Mouse (Mus musculus): ENCODE results near the gene Atp2c2. TPM values are rescaled to one million over a fixed set of nuclear protein-coding genes. Genes with fewer than 3 reads are reported as not detected.
A peak's percentile ranks its signal among the peaks of the same experiment; 100 is the strongest.

Gene Atp2c2
- polyA plus RNA-seq, 1 experiment, result not detected

GRCm38 (mm10) chr8:119737093-119737900 lies 37.5 kb downstream of the Atp2c2 start:
- H3K4me3 ChIP-seq (replicated peaks), result no peak overlapping the region
- peaks cover 49% of the 10 kb centered on the region for H3K27me3 ChIP-seq (replicated peaks)
- H3K9me3 ChIP-seq, result no peaks in the 10 kb centered on the region
- H3K4me1 ChIP-seq, result peaks cover 18% of the 10 kb centered on the region
- H3K36me3 ChIP-seq (replicated peaks; ENCODE audit: low read length), result no peaks in the 10 kb centered on the region
- TF ChIP-seq FLI1 (IDR thresholded peaks at IDR 0.05; ENCODE audit: low read length), result no peak
- TF ChIP-seq GATA1 (IDR thresholded peaks at IDR 0.05; ENCODE audit: borderline replicate concordance, low read length), result no peak

- Histone ChIP-seq H3K4me3 (replicated peaks) (no peak overlapping the region), H3K27me3 (replicated peaks) (peaks cover 43% of the 10 kb centered on the region), H3K4me1 (peaks cover 18% of the 10 kb centered on the region), H3K9me3 (no peaks in the 10 kb centered on the region), H3K36me3 (replicated peaks; ENCODE audit: low read length) (no peaks in the 10 kb centered on the region)
- TF ChIP-seq FLI1 (IDR thresholded peaks at IDR 0.05; ENCODE audit: low read length) (no peak), GATA1 (IDR thresholded peaks at IDR 0.05; ENCODE audit: borderline replicate concordance, low read length) (no peak)
These were observed 38.5 kb downstream of the Atp2c2 start for GRCm38 (mm10) chr8:119738129-119738907.

- Histone ChIP-seq H3K4me3 (replicated peaks) (no peak overlapping the region), H3K36me3 (replicated peaks; ENCODE audit: low read length) (no peaks in the 10 kb centered on the region), H3K9me3 (no peaks in the 10 kb centered on the region), H3K27me3 (replicated peaks) (peaks cover 48% of the 10 kb centered on the region), H3K4me1 (peaks cover 31% of the 10 kb centered on the region)
- no peak for TF ChIP-seq FLI1 (IDR thresholded peaks at IDR 0.05; ENCODE audit: low read length)
- no peak for TF ChIP-seq GATA1 (IDR thresholded peaks at IDR 0.05; ENCODE audit: borderline replicate concordance, low read length)
These were observed 40.8 kb downstream of the Atp2c2 start for GRCm38 (mm10) chr8:119740634-119741033.

GRCm38 (mm10) chr8:119742409-119742808 lies 42.6 kb downstream of the Atp2c2 start:
- Histone ChIP-seq H3K4me3 (replicated peaks) (no peak overlapping the region), H3K9me3 (no peaks in the 10 kb centered on the region), H3K36me3 (replicated peaks; ENCODE audit: low read length) (no peaks in the 10 kb centered on the region), H3K27me3 (replicated peaks) (peaks cover 59% of the 10 kb centered on the region), H3K4me1 (peaks cover 31% of the 10 kb centered on the region)
- TF ChIP-seq GATA1 (IDR thresholded peaks at IDR 0.05; ENCODE audit: borderline replicate concordance, low read length), result no peak
- TF ChIP-seq FLI1 (IDR thresholded peaks at IDR 0.05; ENCODE audit: low read length), result no peak

GRCm38 (mm10) chr8:119743291-119744026 lies 43.6 kb downstream of the Atp2c2 start:
- TF ChIP-seq FLI1 (IDR thresholded peaks at IDR 0.05; ENCODE audit: low read length) (no peak), GATA1 (IDR thresholded peaks at IDR 0.05; ENCODE audit: borderline replicate concordance, low read length) (no peak)

GRCm38 (mm10) chr8:119744604-119745003 lies 44.8 kb downstream of the Atp2c2 start:
- H3K36me3 ChIP-seq (replicated peaks; ENCODE audit: low read length), result no peaks in the 10 kb centered on the region
- peaks cover 21% of the 10 kb centered on the region for H3K4me1 ChIP-seq
- no peak overlapping the region for H3K4me3 ChIP-seq (replicated peaks)
- no peaks in the 10 kb centered on the region for H3K9me3 ChIP-seq
- no peak for TF ChIP-seq GATA1 (IDR thresholded peaks at IDR 0.05; ENCODE audit: borderline replicate concordance, low read length)
- no peak for TF ChIP-seq FLI1 (IDR thresholded peaks at IDR 0.05; ENCODE audit: low read length)
- H3K27me3 ChIP-seq (replicated peaks), result peaks cover 65% of the 10 kb centered on the region

More at GRCm38 (mm10) chr8:119743291-119744026, 43.6 kb downstream of the Atp2c2 start:
- no peak overlapping the region for H3K4me3 ChIP-seq (replicated peaks)
- peaks cover 64% of the 10 kb centered on the region for H3K27me3 ChIP-seq (replicated peaks)
- no peaks in the 10 kb centered on the region for H3K9me3 ChIP-seq
- H3K36me3 ChIP-seq (replicated peaks; ENCODE audit: low read length), result no peaks in the 10 kb centered on the region
- H3K4me1 ChIP-seq, result peaks cover 25% of the 10 kb centered on the region

- H3K4me3 ChIP-seq (replicated peaks), result peak overlapping the region; percentile 88
- peaks cover 90% of the 10 kb centered on the region for H3K27me3 ChIP-seq (replicated peaks)
- peaks cover 15% of the 10 kb centered on the region for H3K4me1 ChIP-seq
- TF ChIP-seq GATA1 (IDR thresholded peaks at IDR 0.05; ENCODE audit: borderline replicate concordance, low read length) (no peak), FLI1 (IDR thresholded peaks at IDR 0.05; ENCODE audit: low read length) (no peak)
- H3K36me3 ChIP-seq (replicated peaks; ENCODE audit: low read length), result peaks cover 6% of the 10 kb centered on the region
- no peaks in the 10 kb centered on the region for H3K9me3 ChIP-seq
These were observed 55.7 kb downstream of the Atp2c2 start for GRCm38 (mm10) chr8:119755238-119756146.

- peak overlapping the region; percentile 88 for H3K4me3 ChIP-seq (replicated peaks)
- peaks cover 89% of the 10 kb centered on the region for H3K27me3 ChIP-seq (replicated peaks)
These were observed 56.3 kb downstream of the Atp2c2 start for GRCm38 (mm10) chr8:119756147-119756461.

GRCm38 (mm10) chr8:119756538-119756937 lies 56.7 kb downstream of the Atp2c2 start:
- H3K9me3 ChIP-seq, result no peaks in the 10 kb centered on the region
- H3K4me1 ChIP-seq, result peaks cover 15% of the 10 kb centered on the region
- TF ChIP-seq GATA1 (IDR thresholded peaks at IDR 0.05; ENCODE audit: borderline replicate concordance, low read length), result no peak
- no peak for TF ChIP-seq FLI1 (IDR thresholded peaks at IDR 0.05; ENCODE audit: low read length)
- peaks cover 17% of the 10 kb centered on the region for H3K36me3 ChIP-seq (replicated peaks; ENCODE audit: low read length)
- peaks cover 90% of the 10 kb centered on the region for H3K27me3 ChIP-seq (replicated peaks)
- H3K4me3 ChIP-seq (replicated peaks), result no peak overlapping the region

More at GRCm38 (mm10) chr8:119756147-119756461, 56.3 kb downstream of the Atp2c2 start:
- H3K9me3 ChIP-seq, result no peaks in the 10 kb centered on the region
- H3K4me1 ChIP-seq, result peaks cover 15% of the 10 kb centered on the region
- H3K36me3 ChIP-seq (replicated peaks; ENCODE audit: low read length), result peaks cover 12% of the 10 kb centered on the region
- TF ChIP-seq FLI1 (IDR thresholded peaks at IDR 0.05; ENCODE audit: low read length), result no peak
- TF ChIP-seq GATA1 (IDR thresholded peaks at IDR 0.05; ENCODE audit: borderline replicate concordance, low read length), result no peak

All from megakaryocyte, embryonic 14.5 days (primary cell).